Mouse (Mus musculus): Measurements from ENCODE around the gene 1700016C15Rik. TPM values are rescaled to one million over a fixed set of nuclear protein-coding genes. Genes with fewer than 3 reads are reported as not detected.

1700016C15Rik gene
- total and polyA plus RNA-seq, 2 experiments from 2014 or later: not detected

- Histone ChIP-seq H3K27me3 (ENCODE audit: insufficient read depth, low read length) (no peaks in the 10 kb centered on the region), H3K4me2 (ENCODE audit: low read depth, low read length) (no peak overlapping the region), H3K9ac (replicated peaks; ENCODE audit: low read length) (no peak overlapping the region), H3K27ac (no peak overlapping the region), H3K9me3 (ENCODE audit: low read length) (peaks cover 10% of the 10 kb centered on the region; the same call in 1 of the 2 replicates), H3K4me1 (ENCODE audit: insufficient read depth, low read length) (no peaks in the 10 kb centered on the region), H3K4me3 (ENCODE audit: low read length) (no peak overlapping the region), H3K36me3 (ENCODE audit: insufficient read depth, low read length) (no peaks in the 10 kb centered on the region)
- TF ChIP-seq CTCF (IDR thresholded peaks at IDR 0.05; ENCODE audit: low read depth): no peak
- ATAC-seq (no peak), DNase-seq (ENCODE audit: low spot score) (no peak)
- WGBS: 79% methylated on average over 1 of the region's 1 CpGs
Measured at GRCm38 (mm10) chr1:177707571-177707970, 22.0 kb upstream of the 1700016C15Rik start.

- H3K4me1 ChIP-seq (ENCODE audit: insufficient read depth, low read length): no peaks in the 10 kb centered on the region
- no peak for DNase-seq (ENCODE audit: low spot score)
- H3K27me3 ChIP-seq (ENCODE audit: insufficient read depth, low read length): no peaks in the 10 kb centered on the region
- no peak for ATAC-seq
- no peak overlapping the region for H3K27ac ChIP-seq
- TF ChIP-seq CTCF (IDR thresholded peaks at IDR 0.05; ENCODE audit: low read depth): no peak
- WGBS: 72% methylated on average over 4 of the region's 4 CpGs
- H3K4me3 ChIP-seq (ENCODE audit: low read length): no peak overlapping the region
- no peak overlapping the region for H3K4me2 ChIP-seq (ENCODE audit: low read depth, low read length)
- no peak overlapping the region for H3K9ac ChIP-seq (replicated peaks; ENCODE audit: low read length)
- H3K9me3 ChIP-seq (ENCODE audit: low read length): peaks cover 10% of the 10 kb centered on the region; the same call in 1 of the 2 replicates
- H3K36me3 ChIP-seq (ENCODE audit: insufficient read depth, low read length): no peaks in the 10 kb centered on the region
Measured at GRCm38 (mm10) chr1:177708583-177709055, 21.0 kb upstream of the 1700016C15Rik start.

GRCm38 (mm10) chr1:177711000-177711399 is 18.6 kb upstream of the 1700016C15Rik start:
- no peak overlapping the region for H3K9ac ChIP-seq (replicated peaks; ENCODE audit: low read length)
- ATAC-seq (no peak), DNase-seq (ENCODE audit: low spot score) (no peak)
- WGBS: 80% methylated on average over 2 of the region's 2 CpGs
- H3K27me3 ChIP-seq (ENCODE audit: insufficient read depth, low read length): no peaks in the 10 kb centered on the region
- H3K36me3 ChIP-seq (ENCODE audit: insufficient read depth, low read length): no peaks in the 10 kb centered on the region
- no peak overlapping the region for H3K27ac ChIP-seq
- no peak for TF ChIP-seq CTCF (IDR thresholded peaks at IDR 0.05; ENCODE audit: low read depth)
- no peaks in the 10 kb centered on the region for H3K4me1 ChIP-seq (ENCODE audit: insufficient read depth, low read length)
- H3K9me3 ChIP-seq (ENCODE audit: low read length): peaks cover 10% of the 10 kb centered on the region; the same call in 1 of the 2 replicates
- no peak overlapping the region for H3K4me3 ChIP-seq (ENCODE audit: low read length)
- H3K4me2 ChIP-seq (ENCODE audit: low read depth, low read length): no peak overlapping the region

- TF ChIP-seq CTCF (IDR thresholded peaks at IDR 0.05; ENCODE audit: low read depth): no peak
Measured at GRCm38 (mm10) chr1:177711418-177711817, 18.2 kb upstream of the 1700016C15Rik start.

GRCm38 (mm10) chr1:177713635-177714396 is 15.8 kb upstream of the 1700016C15Rik start:
- no peak for DNase-seq (ENCODE audit: low spot score)
- H3K9me3 ChIP-seq (ENCODE audit: low read length): peaks cover 10% of the 10 kb centered on the region; the same call in 1 of the 2 replicates
- no peak overlapping the region for H3K4me2 ChIP-seq (ENCODE audit: low read depth, low read length)
- H3K4me3 ChIP-seq (ENCODE audit: low read length): no peak overlapping the region
- peaks cover 3% of the 10 kb centered on the region; the same call in 1 of the 2 replicates for H3K4me1 ChIP-seq (ENCODE audit: insufficient read depth, low read length)
- H3K9ac ChIP-seq (replicated peaks; ENCODE audit: low read length): no peak overlapping the region
- no peak overlapping the region for H3K27ac ChIP-seq
- H3K27me3 ChIP-seq (ENCODE audit: insufficient read depth, low read length): no peaks in the 10 kb centered on the region
- H3K36me3 ChIP-seq (ENCODE audit: insufficient read depth, low read length): no peaks in the 10 kb centered on the region
- no peak for TF ChIP-seq CTCF (IDR thresholded peaks at IDR 0.05; ENCODE audit: low read depth)
- no peak for ATAC-seq
- 88% methylated on average over 3 of the region's 3 CpGs for WGBS

More at GRCm38 (mm10) chr1:177711418-177711817, 18.2 kb upstream of the 1700016C15Rik start:
- no peaks in the 10 kb centered on the region for H3K27me3 ChIP-seq (ENCODE audit: insufficient read depth, low read length)
- H3K9ac ChIP-seq (replicated peaks; ENCODE audit: low read length): no peak overlapping the region
- ATAC-seq (no peak), DNase-seq (ENCODE audit: low spot score) (no peak)
- WGBS: 98% methylated on average over 2 of the region's 2 CpGs
- no peak overlapping the region for H3K27ac ChIP-seq
- no peaks in the 10 kb centered on the region for H3K4me1 ChIP-seq (ENCODE audit: insufficient read depth, low read length)
- H3K36me3 ChIP-seq (ENCODE audit: insufficient read depth, low read length): no peaks in the 10 kb centered on the region
- no peak overlapping the region for H3K4me3 ChIP-seq (ENCODE audit: low read length)
- peaks cover 10% of the 10 kb centered on the region; the same call in 1 of the 2 replicates for H3K9me3 ChIP-seq (ENCODE audit: low read length)
- no peak overlapping the region for H3K4me2 ChIP-seq (ENCODE audit: low read depth, low read length)

GRCm38 (mm10) chr1:177714397-177715012 is 15.1 kb upstream of the 1700016C15Rik start:
- no peak for TF ChIP-seq CTCF (IDR thresholded peaks at IDR 0.05; ENCODE audit: low read depth)
- no peak overlapping the region for H3K9ac ChIP-seq (replicated peaks; ENCODE audit: low read length)
- WGBS: 90% methylated on average over 5 of the region's 5 CpGs
- no peak for DNase-seq (ENCODE audit: low spot score)
- peaks cover 10% of the 10 kb centered on the region; the same call in 1 of the 2 replicates for H3K9me3 ChIP-seq (ENCODE audit: low read length)
- H3K4me2 ChIP-seq (ENCODE audit: low read depth, low read length): no peak overlapping the region
- no peaks in the 10 kb centered on the region for H3K27me3 ChIP-seq (ENCODE audit: insufficient read depth, low read length)
- no peak overlapping the region for H3K27ac ChIP-seq
- H3K4me3 ChIP-seq (ENCODE audit: low read length): no peak overlapping the region
- H3K4me1 ChIP-seq (ENCODE audit: insufficient read depth, low read length): peaks cover 9% of the 10 kb centered on the region; the same call in 1 of the 2 replicates
- no peaks in the 10 kb centered on the region for H3K36me3 ChIP-seq (ENCODE audit: insufficient read depth, low read length)
- no peak for ATAC-seq

All from hindbrain, postnatal 0 days (tissue).